Mouse (Mus musculus): ENCODE data around the gene Cacng7. TPM values are rescaled to one million over a fixed set of nuclear protein-coding genes. Genes with fewer than 3 reads are reported as not detected.

Gene Cacng7
- total and polyA plus RNA-seq, 2 experiments from 2014 or later = 0.15 to 4.0 TPM

- no peak overlapping the region for H3K9ac ChIP-seq (replicated peaks; ENCODE audit: low read depth, low read length)
- WGBS = under 1% methylated on average over 33 of the region's 33 CpGs
- no peak for ATAC-seq (ENCODE audit: insufficient read depth, low read depth)
Observed at GRCm38 (mm10) chr7:3411160-3411941, 78.6 kb downstream of the Cacng7 start.

GRCm38 (mm10) chr7:3412036-3412435, 79.3 kb downstream of the Cacng7 start:
- Histone ChIP-seq H3K27me3 (ENCODE audit: control insufficient read depth, insufficient read depth, low read length) (peaks cover 76% of the 10 kb centered on the region), H3K27ac (ENCODE audit: low read depth) (no peak overlapping the region), H3K9me3 (replicated peaks; ENCODE audit: control insufficient read depth, low read length) (no peaks in the 10 kb centered on the region), H3K36me3 (replicated peaks; ENCODE audit: control insufficient read depth, insufficient read depth, low read length) (no peaks in the 10 kb centered on the region), H3K4me3 (ENCODE audit: low read depth, low read length) (peak overlapping the region; percentile 24), H3K9ac (replicated peaks; ENCODE audit: low read depth, low read length) (no peak overlapping the region), H3K4me2 (ENCODE audit: low read depth, low read length) (peak overlapping the region; percentile 56), H3K4me1 (ENCODE audit: control insufficient read depth, insufficient read depth) (peaks cover 4% of the 10 kb centered on the region)
- ATAC-seq (ENCODE audit: insufficient read depth, low read depth) (no peak), DNase-seq (ENCODE audit: low spot score) (no peak)
- 3% methylated on average over 20 of the region's 20 CpGs for WGBS
- no peak for TF ChIP-seq EP300 (IDR thresholded peaks at IDR 0.05; ENCODE audit: low read depth)
- TF ChIP-seq CTCF (IDR thresholded peaks at IDR 0.05; ENCODE audit: low read depth) = peak; percentile 20; the same call in 1 of the 2 replicates

More at GRCm38 (mm10) chr7:3411160-3411941, 78.6 kb downstream of the Cacng7 start:
- Histone ChIP-seq H3K4me2 (ENCODE audit: low read depth, low read length) (peak overlapping the region; percentile 56), H3K27ac (ENCODE audit: low read depth) (no peak overlapping the region), H3K4me3 (ENCODE audit: low read depth, low read length) (peak overlapping the region; percentile 37), H3K9me3 (replicated peaks; ENCODE audit: control insufficient read depth, low read length) (no peaks in the 10 kb centered on the region), H3K27me3 (ENCODE audit: control insufficient read depth, insufficient read depth, low read length) (peaks cover 69% of the 10 kb centered on the region), H3K4me1 (ENCODE audit: control insufficient read depth, insufficient read depth) (peaks cover 4% of the 10 kb centered on the region), H3K36me3 (replicated peaks; ENCODE audit: control insufficient read depth, insufficient read depth, low read length) (no peaks in the 10 kb centered on the region)
- no peak for DNase-seq (ENCODE audit: low spot score)
- no peak for TF ChIP-seq CTCF (IDR thresholded peaks at IDR 0.05; ENCODE audit: low read depth)
- TF ChIP-seq EP300 (IDR thresholded peaks at IDR 0.05; ENCODE audit: low read depth) = no peak

- no peaks in the 10 kb centered on the region for H3K9me3 ChIP-seq (replicated peaks; ENCODE audit: control insufficient read depth, low read length)
- H3K27me3 ChIP-seq (ENCODE audit: control insufficient read depth, insufficient read depth, low read length) = peaks cover 80% of the 10 kb centered on the region
- peaks cover 4% of the 10 kb centered on the region for H3K4me1 ChIP-seq (ENCODE audit: control insufficient read depth, insufficient read depth)
- under 1% methylated on average over 30 of the region's 47 CpGs for WGBS
- DNase-seq (ENCODE audit: low spot score) (peak; percentile 32), ATAC-seq (ENCODE audit: insufficient read depth, low read depth) (peak; percentile 36; the same call in 1 of the 2 replicates)
- H3K4me3 ChIP-seq (ENCODE audit: low read depth, low read length) = peak overlapping the region; percentile 60
- TF ChIP-seq EP300 (IDR thresholded peaks at IDR 0.05; ENCODE audit: low read depth) (no peak), CTCF (IDR thresholded peaks at IDR 0.05; ENCODE audit: low read depth) (no peak)
- peak overlapping the region; percentile 97 for H3K4me2 ChIP-seq (ENCODE audit: low read depth, low read length)
- H3K36me3 ChIP-seq (replicated peaks; ENCODE audit: control insufficient read depth, insufficient read depth, low read length) = no peaks in the 10 kb centered on the region
- H3K9ac ChIP-seq (replicated peaks; ENCODE audit: low read depth, low read length) = peak overlapping the region; percentile 32; the same call in 1 of the 2 replicates
- H3K27ac ChIP-seq (ENCODE audit: low read depth) = no peak overlapping the region
Observed at GRCm38 (mm10) chr7:3414888-3415287, 82.1 kb downstream of the Cacng7 start.

GRCm38 (mm10) chr7:3415378-3415777, 82.6 kb downstream of the Cacng7 start:
- TF ChIP-seq EP300 (IDR thresholded peaks at IDR 0.05; ENCODE audit: low read depth) (no peak), CTCF (IDR thresholded peaks at IDR 0.05; ENCODE audit: low read depth) (no peak)
- H3K4me2 ChIP-seq (ENCODE audit: low read depth, low read length) = peak overlapping the region; percentile 97
- H3K4me1 ChIP-seq (ENCODE audit: control insufficient read depth, insufficient read depth) = peaks cover 4% of the 10 kb centered on the region
- peak overlapping the region; percentile 60 for H3K4me3 ChIP-seq (ENCODE audit: low read depth, low read length)
- ATAC-seq (ENCODE audit: insufficient read depth, low read depth) (peak; percentile 31; the same call in 1 of the 2 replicates), DNase-seq (ENCODE audit: low spot score) (no peak)
- no peaks in the 10 kb centered on the region for H3K36me3 ChIP-seq (replicated peaks; ENCODE audit: control insufficient read depth, insufficient read depth, low read length)
- under 1% methylated on average over 44 of the region's 60 CpGs for WGBS
- H3K27ac ChIP-seq (ENCODE audit: low read depth) = no peak overlapping the region
- H3K27me3 ChIP-seq (ENCODE audit: control insufficient read depth, insufficient read depth, low read length) = peaks cover 76% of the 10 kb centered on the region
- H3K9me3 ChIP-seq (replicated peaks; ENCODE audit: control insufficient read depth, low read length) = no peaks in the 10 kb centered on the region
- H3K9ac ChIP-seq (replicated peaks; ENCODE audit: low read depth, low read length) = peak overlapping the region; percentile 35; the same call in 1 of the 2 replicates

Small RNA genes lying within 50 kb of the gene (microRNA-seq; reads per million reads assigned to microRNA genes)
- gene Gm23450 = 2.1 reads per million, percentile 6 among the genes with 10 or more reads in this experiment

Other genes starting within 250 kb of the Cacng7 start
- not detected in 2 replicates for gene AU018091, start 163.8 kb upstream of the Cacng7 start, total RNA-seq (2014; rRNA removed; ENCODE audit: low replicate concordance)
- gene AU018091, start 163.8 kb upstream of the Cacng7 start, polyA plus RNA-seq (2015; fragmentation: Nextera tagmentation; extraction: Ambion mirVana) = not detected in 2 replicates
- gene Nlrp12, start 83.2 kb upstream of the Cacng7 start, total RNA-seq (2014; rRNA removed; ENCODE audit: low replicate concordance) = under 0.01 TPM in 1 of 2 replicates, not detected in the other
- 0.01 TPM in 2 replicates for gene Nlrp12, start 83.2 kb upstream of the Cacng7 start, polyA plus RNA-seq (2015; fragmentation: Nextera tagmentation; extraction: Ambion mirVana)
- gene Myadm, start 43.9 kb upstream of the Cacng7 start, total RNA-seq (2014; rRNA removed; ENCODE audit: low replicate concordance) = 223 and 238 TPM in 2 replicates
- 119 and 123 TPM in 2 replicates for gene Myadm, start 43.9 kb upstream of the Cacng7 start, polyA plus RNA-seq (2015; fragmentation: Nextera tagmentation; extraction: Ambion mirVana)
- gene Prkcg, start 43.8 kb upstream of the Cacng7 start, total RNA-seq (2014; rRNA removed; ENCODE audit: low replicate concordance) = 1.8 and 4.2 TPM in 2 replicates
- 0.30 and 0.40 TPM in 2 replicates for gene Prkcg, start 43.8 kb upstream of the Cacng7 start, polyA plus RNA-seq (2015; fragmentation: Nextera tagmentation; extraction: Ambion mirVana)
- gene Cacng8, start 57.7 kb downstream of the Cacng7 start, total RNA-seq (2014; rRNA removed; ENCODE audit: low replicate concordance) = not detected in 2 replicates
- gene Cacng8, start 57.7 kb downstream of the Cacng7 start, polyA plus RNA-seq (2015; fragmentation: Nextera tagmentation; extraction: Ambion mirVana) = not detected in 2 replicates
- gene Cacng6, start 91.2 kb downstream of the Cacng7 start, total RNA-seq (2014; rRNA removed; ENCODE audit: low replicate concordance) = 12.0 and 21.3 TPM in 2 replicates
- 20.4 and 20.9 TPM in 2 replicates for gene Cacng6, start 91.2 kb downstream of the Cacng7 start, polyA plus RNA-seq (2015; fragmentation: Nextera tagmentation; extraction: Ambion mirVana)
- 3.6 TPM in 1 of 2 replicates, not detected in the other for gene Tarm1, start 169.7 kb downstream of the Cacng7 start, total RNA-seq (2014; rRNA removed; ENCODE audit: low replicate concordance)
- 0.10 TPM in 1 of 2 replicates, not detected in the other for gene Tarm1, start 169.7 kb downstream of the Cacng7 start, polyA plus RNA-seq (2015; fragmentation: Nextera tagmentation; extraction: Ambion mirVana)